ENCODE assay signal across 30 mouse cellular contexts in genomic region chr7:142303929-142304328, GRCm38 (mm10). TPM values are rescaled to one million over a fixed set of nuclear protein-coding genes. Genes with fewer than 3 reads are reported as not detected.
"Had no signal": no experiment of that assay in that cellular context is flagged by ENCODE, and none has a peak within 500 bp of the region (broad histone marks: within the 10 kb centered on the region; RNA-seq: fewer than 3 reads in every experiment).

No protein-coding gene starts in this region.

RNA-seq across cellular contexts. Expression of gene Krtap5-4, which starts 0.6 kb away (rescaled TPM):
- polyA plus RNA-seq: limb, embryonic 10.5 days; limb, embryonic 11.5 days; limb, embryonic 12.5 days; limb, embryonic 13.5 days; limb, embryonic 14.5 days; limb, embryonic 15.5 days; liver, adult 2 months; liver, embryonic 11.5 days; liver, embryonic 12.5 days; liver, embryonic 13.5 days; liver, embryonic 14.5 days; liver, embryonic 15.5 days; liver, embryonic 16.5 days; liver, postnatal 0 days; lung, adult 2 months; lung, embryonic 14.5 days; lung, embryonic 15.5 days; lung, embryonic 16.5 days; lung, postnatal 0 days; macrophage; midbrain, embryonic 10.5 days; midbrain, embryonic 11.5 days; midbrain, embryonic 12.5 days; midbrain, embryonic 13.5 days; midbrain, embryonic 14.5 days; midbrain, embryonic 15.5 days; midbrain, embryonic 16.5 days; midbrain, postnatal 0 days; neural tube, embryonic 11.5 days; neural tube, embryonic 12.5 days had no signal

RNA-seq across cellular contexts. Expression of gene Krtap5-1, which starts 7.0 kb away (rescaled TPM):
- polyA plus RNA-seq: limb, embryonic 10.5 days; limb, embryonic 11.5 days; limb, embryonic 12.5 days; limb, embryonic 13.5 days; limb, embryonic 14.5 days; limb, embryonic 15.5 days; liver, adult 2 months; liver, embryonic 11.5 days; liver, embryonic 12.5 days; liver, embryonic 13.5 days; liver, embryonic 14.5 days; liver, embryonic 15.5 days; liver, embryonic 16.5 days; liver, postnatal 0 days; lung, adult 2 months; lung, embryonic 14.5 days; lung, embryonic 15.5 days; lung, embryonic 16.5 days; lung, postnatal 0 days; macrophage; midbrain, embryonic 10.5 days; midbrain, embryonic 11.5 days; midbrain, embryonic 12.5 days; midbrain, embryonic 13.5 days; midbrain, embryonic 14.5 days; midbrain, embryonic 15.5 days; midbrain, embryonic 16.5 days; midbrain, postnatal 0 days; neural tube, embryonic 11.5 days; neural tube, embryonic 12.5 days had no signal

RNA-seq across cellular contexts. Expression of gene Gm4559, which starts 29.8 kb away (rescaled TPM):
- polyA plus RNA-seq: limb, embryonic 10.5 days; limb, embryonic 11.5 days; limb, embryonic 12.5 days; limb, embryonic 13.5 days; limb, embryonic 14.5 days; limb, embryonic 15.5 days; liver, adult 2 months; liver, embryonic 11.5 days; liver, embryonic 12.5 days; liver, embryonic 13.5 days; liver, embryonic 14.5 days; liver, embryonic 15.5 days; liver, embryonic 16.5 days; liver, postnatal 0 days; lung, adult 2 months; lung, embryonic 14.5 days; lung, embryonic 15.5 days; lung, embryonic 16.5 days; lung, postnatal 0 days; macrophage; midbrain, embryonic 10.5 days; midbrain, embryonic 11.5 days; midbrain, embryonic 12.5 days; midbrain, embryonic 13.5 days; midbrain, embryonic 14.5 days; midbrain, embryonic 15.5 days; midbrain, embryonic 16.5 days; midbrain, postnatal 0 days; neural tube, embryonic 11.5 days; neural tube, embryonic 12.5 days had no signal

RNA-seq across cellular contexts. Expression of gene Gm2431, which starts 45.8 kb away (rescaled TPM):
- polyA plus RNA-seq: limb, embryonic 10.5 days; limb, embryonic 11.5 days; limb, embryonic 12.5 days; limb, embryonic 13.5 days; limb, embryonic 14.5 days; limb, embryonic 15.5 days; liver, adult 2 months; liver, embryonic 11.5 days; liver, embryonic 12.5 days; liver, embryonic 13.5 days; liver, embryonic 14.5 days; liver, embryonic 15.5 days; liver, embryonic 16.5 days; liver, postnatal 0 days; lung, adult 2 months; lung, embryonic 14.5 days; lung, embryonic 15.5 days; lung, embryonic 16.5 days; lung, postnatal 0 days; macrophage; midbrain, embryonic 10.5 days; midbrain, embryonic 11.5 days; midbrain, embryonic 12.5 days; midbrain, embryonic 13.5 days; midbrain, embryonic 14.5 days; midbrain, embryonic 15.5 days; midbrain, embryonic 16.5 days; midbrain, postnatal 0 days; neural tube, embryonic 11.5 days; neural tube, embryonic 12.5 days had no signal
